ENCODE assay signal across 9 mouse cellular contexts in genomic region chr13:107105510-107105909, GRCm38 (mm10).
DNase-seq lines count a peak whose midpoint lies in the region; ATAC-seq and TF ChIP-seq lines count a peak whose summit lies in the region.
"Had no signal": no experiment of that assay in that cellular context is flagged by ENCODE, and none has a peak within 500 bp of the region (broad histone marks: within the 10 kb centered on the region; RNA-seq: fewer than 3 reads in every experiment).

No protein-coding gene starts in this region.

- H3K9ac ChIP-seq in kidney, embryonic 15.5 days, result no peak overlapping the region
- H3K9ac ChIP-seq in forebrain, embryonic 11.5 days (ENCODE audit: low read length), result no peak overlapping the region
- H3K9ac ChIP-seq: neural tube, embryonic 13.5 days had no signal

- no peak for ATAC-seq in kidney, embryonic 15.5 days (replicated peaks; ENCODE audit: low FRiP score)
- ATAC-seq in forebrain, embryonic 11.5 days (replicated peaks; ENCODE audit: low FRiP score), result no peak

- no peaks in the 10 kb centered on the region for H3K9me3 ChIP-seq in kidney, embryonic 15.5 days (replicated peaks)
- peaks cover 14% of the 10 kb centered on the region for H3K9me3 ChIP-seq in E14TG2a.4 (ENCODE audit: low read length)
- H3K9me3 ChIP-seq in forebrain, embryonic 11.5 days (ENCODE audit: control insufficient read depth, low read length), result no peaks in the 10 kb centered on the region
- H3K9me3 ChIP-seq: neural tube, embryonic 13.5 days had no signal

- no peak overlapping the region for H3K4me2 ChIP-seq in kidney, embryonic 15.5 days
- H3K4me2 ChIP-seq in forebrain, embryonic 11.5 days (ENCODE audit: low read depth, low read length, severe bottlenecking), result no peak overlapping the region
- H3K4me2 ChIP-seq: neural tube, embryonic 13.5 days had no signal

- no peaks in the 10 kb centered on the region for H3K27me3 ChIP-seq in kidney, embryonic 15.5 days
- no peaks in the 10 kb centered on the region; the same call in 1 of the 2 replicates for H3K27me3 ChIP-seq in E14TG2a.4 (ENCODE audit: insufficient read depth, low read length)
- H3K27me3 ChIP-seq in forebrain, embryonic 11.5 days (ENCODE audit: control insufficient read depth, insufficient read depth, low read length), result no peaks in the 10 kb centered on the region
- H3K27me3 ChIP-seq: neural tube, embryonic 13.5 days had no signal

- TF ChIP-seq CTCF in E14TG2a.4 (conservative IDR thresholded peaks at IDR 0.05; ENCODE audit: low read length), result peak; percentile 91

- H3K27ac ChIP-seq in kidney, embryonic 15.5 days, result no peak overlapping the region
- H3K27ac ChIP-seq in forebrain, embryonic 11.5 days (ENCODE audit: low read depth, low read length), result no peak overlapping the region
- H3K27ac ChIP-seq: neural tube, embryonic 13.5 days had no signal

- no peaks in the 10 kb centered on the region for H3K4me1 ChIP-seq in kidney, embryonic 15.5 days
- H3K4me1 ChIP-seq in E14TG2a.4 (replicated peaks; ENCODE audit: low read depth, low read length), result no peaks in the 10 kb centered on the region; the same call in 1 of the 2 replicates
- H3K4me1 ChIP-seq in forebrain, embryonic 11.5 days (replicated peaks; ENCODE audit: control insufficient read depth, insufficient read depth, low read length), result no peaks in the 10 kb centered on the region

- DNase-seq in kidney, adult 11 months, result peak; percentile 26
- peak; percentile 15 for DNase-seq in adrenal gland, adult 2 months
- DNase-seq in gastrocnemius, postnatal 10 days, result peak; percentile 41
- peak; percentile 35 for DNase-seq in lung, postnatal 10 days
- DNase-seq in thymus, postnatal 25 days, result peak; percentile 71
- DNase-seq in forebrain, embryonic 11.5 days (ENCODE audit: low spot score), result no peak

- WGBS in kidney, embryonic 15.5 days, result 71% methylated on average over 1 of the region's 1 CpGs
- WGBS in forebrain, embryonic 11.5 days, result 74% methylated on average over 1 of the region's 1 CpGs

- H3K36me3 ChIP-seq in kidney, embryonic 15.5 days, result no peaks in the 10 kb centered on the region
- H3K36me3 ChIP-seq in E14TG2a.4 (ENCODE audit: insufficient read depth, low read length), result no peaks in the 10 kb centered on the region
- H3K36me3 ChIP-seq in forebrain, embryonic 11.5 days (ENCODE audit: control insufficient read depth, insufficient read depth, low read length), result no peaks in the 10 kb centered on the region
- H3K36me3 ChIP-seq: neural tube, embryonic 13.5 days had no signal

- no peak overlapping the region for H3K4me3 ChIP-seq in kidney, embryonic 15.5 days (replicated peaks)
- H3K4me3 ChIP-seq in E14TG2a.4 (replicated peaks; ENCODE audit: low read length), result no peak overlapping the region
- H3K4me3 ChIP-seq in forebrain, embryonic 11.5 days (ENCODE audit: low read depth, low read length), result no peak overlapping the region
- H3K4me3 ChIP-seq: neural tube, embryonic 13.5 days had no signal
